Mouse (Mus musculus): ENCODE measurements around the gene Rce1. TPM values are rescaled to one million over a fixed set of nuclear protein-coding genes. Genes with fewer than 3 reads are reported as not detected.
"Not testable (repeated sequence)": the region's sequence is repeated elsewhere in the genome, so short reads cannot be mapped to it uniquely, and the experiment has no call there.

The Rce1 gene
- total RNA-seq, 4 experiments from 2014 or later, result 22.7 to 26.4 (median 22.7) TPM

DNA sequence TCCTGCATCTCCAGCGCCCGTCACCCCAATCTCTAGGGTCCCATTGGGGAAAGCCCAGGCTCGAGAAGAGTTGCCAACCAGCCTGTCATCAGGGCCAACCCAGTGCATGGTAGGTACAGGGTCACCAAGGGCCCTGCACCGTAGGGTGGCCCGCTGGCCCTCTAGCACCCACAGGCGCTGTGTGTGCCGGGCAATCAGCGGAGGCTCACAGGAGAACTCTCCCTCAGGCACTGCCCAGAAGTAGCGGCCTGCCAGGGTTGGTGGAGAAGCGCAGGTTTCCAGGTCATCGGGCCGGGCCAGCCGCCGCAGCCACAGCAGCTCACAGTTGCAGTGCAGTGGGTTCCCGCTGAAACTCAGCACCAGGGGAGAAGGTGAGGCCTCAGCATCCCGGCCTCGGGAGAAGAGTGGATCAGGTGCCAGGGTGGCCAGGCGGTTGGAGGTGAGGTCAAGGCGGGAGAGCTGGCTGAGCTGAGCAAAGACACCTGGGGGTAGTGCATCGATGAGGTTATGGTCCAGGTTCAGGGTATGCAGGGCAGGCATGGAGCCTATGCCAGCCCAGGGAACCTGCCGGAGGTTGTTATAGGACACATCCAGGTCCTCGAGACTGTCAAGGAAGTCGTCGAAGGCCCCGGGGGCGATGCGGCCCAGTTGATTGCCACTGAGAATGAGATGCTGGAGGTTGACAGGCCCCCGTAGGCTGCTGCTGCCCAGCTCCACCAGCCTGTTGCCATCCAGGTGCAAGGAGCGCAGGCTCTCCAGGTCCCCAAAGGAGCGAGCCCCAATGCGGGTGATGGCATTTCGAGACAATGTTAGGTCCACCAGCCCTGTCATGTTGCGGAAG is 11.8 kb downstream of the Rce1 start:
- DNase-seq (ENCODE audit: low spot score in 2 of 2), result no peak

DNA sequence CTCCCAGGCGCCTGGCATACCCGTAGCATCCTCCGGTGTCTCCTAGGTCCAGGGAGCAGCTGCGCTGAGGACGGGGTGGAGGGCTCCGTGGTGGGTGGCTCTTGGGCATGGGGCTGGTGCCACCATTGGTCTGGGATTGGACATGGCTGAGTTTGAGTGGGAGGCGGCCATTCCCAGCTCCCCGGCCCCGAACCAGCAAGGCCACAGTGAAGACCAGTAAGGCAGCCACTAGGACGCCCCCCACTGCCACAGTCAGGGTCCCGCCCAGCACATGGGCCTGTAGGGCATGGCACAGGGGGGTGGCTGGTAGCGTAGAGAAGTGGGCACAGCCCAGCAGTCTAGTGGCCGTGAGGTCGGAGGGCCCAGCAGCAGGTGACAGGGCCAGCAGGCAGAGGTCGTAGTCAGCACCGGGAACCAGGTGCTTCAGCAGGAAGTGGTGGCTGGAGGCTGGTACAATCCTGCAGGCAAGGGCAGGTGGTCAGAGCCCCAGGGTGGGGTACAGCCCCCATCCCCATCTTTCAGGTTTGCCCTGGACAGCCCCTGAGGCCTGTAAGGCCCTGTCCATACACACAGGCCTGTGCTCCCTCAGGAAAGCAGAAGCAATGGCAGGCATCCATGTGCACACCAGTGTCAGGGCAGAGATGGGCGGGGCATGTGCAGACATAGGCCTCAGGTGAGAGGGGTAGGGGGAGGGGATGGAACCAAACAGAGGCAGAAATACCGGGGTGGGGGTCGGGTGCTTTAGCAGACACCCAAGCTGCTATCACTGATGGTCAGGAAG is 13.1 kb downstream of the Rce1 start:
- DNase-seq (ENCODE audit: low spot score in 2 of 2), result no peak

- no peak for DNase-seq (ENCODE audit: low spot score in 2 of 2)
Observed at GRCm38 (mm10) chr19:4610109-4610508, 15.3 kb downstream of the Rce1 start.

- DNase-seq (ENCODE audit: low spot score in 2 of 2), result no peak
Observed at GRCm38 (mm10) chr19:4608511-4608910, 16.9 kb downstream of the Rce1 start.

GRCm38 (mm10) chr19:4607406-4607805 is 18.0 kb downstream of the Rce1 start:
- no peak for DNase-seq (ENCODE audit: low spot score in 2 of 2)

DNA sequence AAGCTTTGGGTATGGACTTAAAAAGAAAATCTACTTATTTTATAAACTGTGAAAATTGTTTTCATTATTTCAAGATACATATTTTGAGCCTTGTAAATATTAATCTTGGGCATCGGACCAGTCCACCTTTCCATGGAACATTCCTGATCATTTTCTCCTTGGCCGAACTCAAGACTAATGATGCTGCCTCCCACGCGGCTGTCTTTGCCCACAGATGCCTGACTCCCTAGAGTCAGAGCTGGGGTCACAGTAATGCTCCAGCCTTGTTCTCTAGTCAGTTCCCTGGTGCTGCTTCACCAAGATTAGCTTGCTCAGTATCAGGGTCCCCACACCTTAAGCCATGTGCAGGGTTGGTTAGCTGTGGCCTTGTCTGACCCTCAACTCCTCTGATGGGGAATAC is 19.8 kb downstream of the Rce1 start:
- no peak for DNase-seq (ENCODE audit: low spot score in 2 of 2)

- DNase-seq (ENCODE audit: low spot score in 2 of 2), result no peak
Observed at GRCm38 (mm10) chr19:4603801-4604723, 21.4 kb downstream of the Rce1 start.

- DNase-seq (ENCODE audit: low spot score in 2 of 2), result no peak
Observed at GRCm38 (mm10) chr19:4602459-4602858, 23.0 kb downstream of the Rce1 start.

DNA sequence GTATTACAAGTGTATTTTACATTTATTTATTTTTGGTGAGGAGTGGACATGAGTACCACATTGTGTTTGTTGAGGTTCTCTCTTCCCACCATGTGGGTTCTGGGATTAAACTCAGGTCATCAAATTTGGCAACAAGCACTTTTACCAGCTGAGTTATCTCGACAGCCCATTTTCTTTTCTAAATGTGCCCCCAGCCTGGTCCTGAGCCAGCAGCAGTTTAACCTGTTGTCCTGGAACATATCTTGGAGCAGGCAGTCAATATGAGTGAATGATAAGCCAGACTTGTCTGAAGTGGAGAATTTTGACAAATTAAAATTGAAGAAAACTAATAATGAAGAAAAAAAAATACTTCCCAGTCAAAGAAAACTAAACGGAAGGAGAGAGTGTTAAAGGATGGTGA is 29.4 kb downstream of the Rce1 start:
- no peak for DNase-seq (ENCODE audit: low spot score in 2 of 2)

GRCm38 (mm10) chr19:4593792-4594522 is 31.5 kb downstream of the Rce1 start:
- DNase-seq (ENCODE audit: low spot score in 2 of 2), result no peak

- DNase-seq (ENCODE audit: low spot score in 2 of 2), result no peak
Observed at GRCm38 (mm10) chr19:4590025-4590424, 35.4 kb downstream of the Rce1 start.

GRCm38 (mm10) chr19:4589081-4589480 is 36.4 kb downstream of the Rce1 start:
- DNase-seq (ENCODE audit: low spot score in 2 of 2), result no peak

- no peak for DNase-seq (ENCODE audit: low spot score in 2 of 2)
Observed at GRCm38 (mm10) chr19:4588430-4588829, 37.0 kb downstream of the Rce1 start.

DNA sequence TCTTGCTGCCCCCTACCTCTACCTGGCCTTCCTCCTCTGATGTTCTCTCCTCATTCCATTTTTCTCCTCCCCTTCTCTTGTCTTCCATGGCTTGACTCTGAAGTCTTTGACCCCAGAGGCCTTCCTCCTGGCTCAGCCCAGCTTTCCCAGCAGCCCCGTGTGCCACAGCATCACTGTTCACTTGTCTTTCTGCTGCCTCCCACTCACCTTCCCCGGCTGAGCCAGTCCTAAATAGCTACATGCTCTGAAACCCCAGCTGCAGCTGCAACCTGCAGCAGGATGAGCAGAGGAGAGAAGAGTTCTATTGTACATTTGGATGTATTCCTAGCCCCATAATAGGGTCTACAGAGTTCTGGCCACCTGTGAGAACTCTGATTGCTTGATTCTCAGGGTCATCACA is 38.0 kb downstream of the Rce1 start:
- no peak for DNase-seq (ENCODE audit: low spot score in 2 of 2)

DNA sequence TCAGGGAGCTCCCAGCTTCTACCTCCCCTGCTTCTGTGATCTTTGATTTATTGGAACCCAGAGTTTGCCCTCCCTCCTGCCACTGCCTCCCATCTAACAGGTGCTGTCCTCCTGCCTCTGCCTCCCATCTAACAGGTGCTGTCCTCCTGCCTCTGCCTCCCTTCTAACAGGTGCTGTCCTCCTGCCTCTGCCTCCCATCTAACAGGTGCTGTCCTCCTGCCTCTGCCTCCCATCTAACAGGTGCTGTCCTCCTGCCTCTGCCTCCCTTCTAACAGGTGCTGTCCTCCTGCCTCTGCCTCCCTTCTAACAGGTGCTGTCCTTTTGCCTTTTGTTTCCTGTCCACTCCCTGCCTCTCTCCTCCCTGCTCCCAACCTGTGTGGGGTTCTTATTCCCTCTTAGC is 38.7 kb downstream of the Rce1 start:
- DNase-seq (ENCODE audit: low spot score in 2 of 2), result not testable (repeated sequence)

- DNase-seq (ENCODE audit: low spot score in 2 of 2), result no peak
Observed at GRCm38 (mm10) chr19:4583856-4584255, 41.6 kb downstream of the Rce1 start.

DNA sequence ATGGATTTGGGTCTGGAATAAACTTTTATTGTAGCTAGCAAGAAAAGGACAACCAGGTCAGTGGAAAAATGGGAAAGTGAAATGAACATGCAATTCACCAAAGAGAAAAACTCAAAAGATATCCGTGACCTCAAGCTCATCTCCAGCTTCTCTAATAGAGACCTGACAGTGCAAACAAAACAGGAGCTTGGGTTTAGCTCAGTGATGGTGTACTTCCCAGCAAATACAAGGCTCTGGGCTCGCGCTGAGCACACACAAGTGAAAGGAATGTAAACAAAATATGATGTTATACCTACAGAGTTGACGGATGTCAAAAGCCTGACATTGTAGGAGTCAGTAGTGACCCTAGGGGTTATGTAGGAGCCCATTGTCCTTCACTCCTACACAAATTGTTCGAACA is 46.1 kb downstream of the Rce1 start:
- DNase-seq (ENCODE audit: low spot score in 2 of 2), result no peak

DNA sequence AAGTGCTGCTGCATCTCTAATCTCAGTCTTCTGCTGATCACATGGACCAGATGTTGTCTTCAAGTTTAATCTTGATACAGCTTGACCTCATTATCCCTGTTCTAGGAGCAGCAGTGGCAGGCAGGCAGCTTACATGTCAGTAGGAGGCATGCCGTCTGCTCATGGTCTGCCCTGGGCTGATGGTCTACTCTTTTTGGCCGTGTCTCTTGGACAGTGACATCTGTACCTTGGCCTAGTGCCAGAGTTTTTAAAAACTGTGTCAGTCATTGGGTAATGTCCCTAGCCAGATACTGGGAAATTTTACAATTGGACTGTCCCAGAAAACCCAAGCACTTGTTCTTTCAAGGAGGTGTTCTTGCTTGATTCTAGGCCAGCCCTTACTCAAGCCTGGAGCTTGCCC is 46.6 kb downstream of the Rce1 start:
- DNase-seq (ENCODE audit: low spot score in 2 of 2), result no peak

GRCm38 (mm10) chr19:4573241-4573640 is 52.2 kb downstream of the Rce1 start:
- DNase-seq (ENCODE audit: low spot score in 2 of 2), result no peak
